Mouse (Mus musculus) lung, postnatal 0 days (tissue): ENCODE measurements around the gene Inpp5f.
"Not testable (repeated sequence)": the region's sequence is repeated elsewhere in the genome, so short reads cannot be mapped to it uniquely, and the experiment has no call there.

ENCODE experiments used
- CTCF ChIP-seq: IDR thresholded peaks from 2 replicates; pipeline ENCODE4 v1.5.1; 2016; ENCODE audit warnings: antibody characterized with exemption, mild to moderate bottlenecking
- EP300 ChIP-seq: IDR thresholded peaks from 2 replicates; pipeline ENCODE4 v1.6.1; 2016; ENCODE audit warnings: antibody characterized with exemption, mild to moderate bottlenecking, control low read depth

- not testable (repeated sequence) for TF ChIP-seq EP300, CTCF
These were observed 40.5 kb upstream of the Inpp5f start for GRCm38 (mm10) chr7:128570657-128571056.
